Mouse (Mus musculus): Measurements from ENCODE around the gene Dmac1.
A peak's percentile ranks its signal among the peaks of the same experiment; 100 is the strongest.

DNA sequence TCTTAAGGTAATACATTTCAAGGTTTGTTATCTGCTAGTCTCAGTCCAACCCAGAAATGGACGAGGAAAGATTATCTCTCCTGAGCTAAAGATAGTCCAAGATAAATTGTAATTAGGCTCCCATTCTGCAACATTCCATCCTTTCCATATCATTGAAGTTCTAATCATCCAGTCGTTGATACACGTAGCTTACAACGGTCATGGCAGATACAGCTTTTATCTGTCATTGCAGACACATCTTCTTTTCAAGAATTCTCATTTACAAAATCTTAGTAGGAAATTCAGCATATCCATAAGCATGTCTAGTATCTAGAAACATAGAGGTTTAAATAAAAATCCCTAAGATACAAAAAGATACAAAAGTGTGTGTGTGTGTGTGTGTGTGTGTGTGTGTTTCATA is 13.0 kb upstream of the Dmac1 start:
- peak; percentile 21 to 66; a peak in 3 of 4 replicates for TF ChIP-seq EP300 (IDR thresholded peaks at IDR 0.05; ENCODE audit: low read depth in 1 of 2, low read length in 2 of 2)
- no peak for TF ChIP-seq UBTF (IDR thresholded peaks at IDR 0.05; ENCODE audit: borderline replicate concordance, insufficient read depth, low read depth, low read length)
- no peak for TF ChIP-seq ETS1 (IDR thresholded peaks at IDR 0.05; ENCODE audit: low read depth, low read length)
- no peak for TF ChIP-seq CTCF (IDR thresholded peaks at IDR 0.05 in 2 of 3, conservative IDR thresholded peaks at IDR 0.05 in 1 of 3; ENCODE audit: control insufficient read depth in 1 of 3, insufficient read depth in 1 of 3, low read depth in 2 of 3, low read length in 3 of 3, poor library complexity in 1 of 3, severe bottlenecking in 1 of 3)
- no peak for TF ChIP-seq POLR2AphosphoS2 (IDR thresholded peaks at IDR 0.05; ENCODE audit: low read length)
- no peak for TF ChIP-seq HCFC1 (IDR thresholded peaks at IDR 0.05; ENCODE audit: low read depth, low read length)
- no peak for TF ChIP-seq POLR2AphosphoS5 (IDR thresholded peaks at IDR 0.05; ENCODE audit: borderline replicate concordance, low read depth, low read length)

All from MEL (cell line).